Mouse (Mus musculus): ENCODE measurements around the gene Ttc7b. TPM values are rescaled to one million over a fixed set of nuclear protein-coding genes. Genes with fewer than 3 reads are reported as not detected.

The Ttc7b gene
- polyA plus RNA-seq, 1 experiment = 7.1 TPM

DNA sequence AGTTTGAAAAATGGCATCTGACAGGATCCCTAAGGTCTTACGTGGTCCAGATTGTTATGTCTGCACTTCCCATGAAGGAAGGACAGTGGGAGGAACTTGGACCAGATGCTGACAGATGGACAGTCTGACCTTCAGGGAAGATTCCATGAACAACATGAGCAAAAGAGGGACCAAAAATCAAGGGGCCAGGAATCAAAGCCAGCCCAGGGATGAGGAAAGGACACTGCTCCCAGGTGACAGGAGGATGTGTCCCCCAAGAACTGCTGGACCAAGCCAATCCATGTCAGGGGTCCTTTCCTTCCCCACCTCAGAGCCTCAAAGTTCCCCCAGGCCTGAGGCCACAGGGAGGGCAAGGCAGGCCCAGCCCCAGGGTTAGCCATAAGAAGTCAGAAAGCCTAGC is 6.0 kb downstream of the Ttc7b start:
- Histone ChIP-seq H3K27me3 (ENCODE audit: control insufficient read depth, insufficient read depth, low read length) (no peaks in the 10 kb centered on the region), H3K27ac (ENCODE audit: control insufficient read depth, insufficient read depth, low read depth, low read length) (no peak overlapping the region), H3K4me3 (ENCODE audit: control insufficient read depth, low read depth, low read length) (no peak overlapping the region), H3K36me3 (ENCODE audit: control insufficient read depth, insufficient read depth, low read length) (no peaks in the 10 kb centered on the region), H3K4me1 (ENCODE audit: control insufficient read depth, insufficient read depth, low read length) (peaks cover 14% of the 10 kb centered on the region)
- TF ChIP-seq POLR2A (IDR thresholded peaks at IDR 0.05; ENCODE audit: control insufficient read depth, low read depth, low read length) (no peak), CTCF (IDR thresholded peaks at IDR 0.05; ENCODE audit: control insufficient read depth, insufficient read depth, insufficient replicate concordance, low read depth, low read length) (no peak)

- Histone ChIP-seq H3K4me1 (ENCODE audit: control insufficient read depth, insufficient read depth, low read length) (peaks cover 12% of the 10 kb centered on the region), H3K36me3 (ENCODE audit: control insufficient read depth, insufficient read depth, low read length) (no peaks in the 10 kb centered on the region), H3K27ac (ENCODE audit: control insufficient read depth, insufficient read depth, low read depth, low read length) (no peak overlapping the region), H3K27me3 (ENCODE audit: control insufficient read depth, insufficient read depth, low read length) (no peaks in the 10 kb centered on the region), H3K4me3 (ENCODE audit: control insufficient read depth, low read depth, low read length) (no peak overlapping the region)
- TF ChIP-seq POLR2A (IDR thresholded peaks at IDR 0.05; ENCODE audit: control insufficient read depth, low read depth, low read length) = no peak
- no peak for TF ChIP-seq CTCF (IDR thresholded peaks at IDR 0.05; ENCODE audit: control insufficient read depth, insufficient read depth, insufficient replicate concordance, low read depth, low read length)
Observed at GRCm38 (mm10) chr12:100513131-100513530, 7.5 kb downstream of the Ttc7b start.

GRCm38 (mm10) chr12:100512641-100513040 is 8.0 kb downstream of the Ttc7b start:
- Histone ChIP-seq H3K4me1 (ENCODE audit: control insufficient read depth, insufficient read depth, low read length) (peaks cover 12% of the 10 kb centered on the region), H3K36me3 (ENCODE audit: control insufficient read depth, insufficient read depth, low read length) (no peaks in the 10 kb centered on the region), H3K4me3 (ENCODE audit: control insufficient read depth, low read depth, low read length) (no peak overlapping the region), H3K27ac (ENCODE audit: control insufficient read depth, insufficient read depth, low read depth, low read length) (no peak overlapping the region), H3K27me3 (ENCODE audit: control insufficient read depth, insufficient read depth, low read length) (no peaks in the 10 kb centered on the region)
- TF ChIP-seq POLR2A (IDR thresholded peaks at IDR 0.05; ENCODE audit: control insufficient read depth, low read depth, low read length) (no peak), CTCF (IDR thresholded peaks at IDR 0.05; ENCODE audit: control insufficient read depth, insufficient read depth, insufficient replicate concordance, low read depth, low read length) (no peak)

- H3K36me3 ChIP-seq (ENCODE audit: control insufficient read depth, insufficient read depth, low read length) = no peaks in the 10 kb centered on the region
- H3K27me3 ChIP-seq (ENCODE audit: control insufficient read depth, insufficient read depth, low read length) = no peaks in the 10 kb centered on the region
- H3K27ac ChIP-seq (ENCODE audit: control insufficient read depth, insufficient read depth, low read depth, low read length) = no peak overlapping the region
- peaks cover 10% of the 10 kb centered on the region for H3K4me1 ChIP-seq (ENCODE audit: control insufficient read depth, insufficient read depth, low read length)
- TF ChIP-seq POLR2A (IDR thresholded peaks at IDR 0.05; ENCODE audit: control insufficient read depth, low read depth, low read length) (no peak), CTCF (IDR thresholded peaks at IDR 0.05; ENCODE audit: control insufficient read depth, insufficient read depth, insufficient replicate concordance, low read depth, low read length) (no peak)
- H3K4me3 ChIP-seq (ENCODE audit: control insufficient read depth, low read depth, low read length) = no peak overlapping the region
Observed at GRCm38 (mm10) chr12:100509615-100510282, 10.9 kb downstream of the Ttc7b start.

DNA sequence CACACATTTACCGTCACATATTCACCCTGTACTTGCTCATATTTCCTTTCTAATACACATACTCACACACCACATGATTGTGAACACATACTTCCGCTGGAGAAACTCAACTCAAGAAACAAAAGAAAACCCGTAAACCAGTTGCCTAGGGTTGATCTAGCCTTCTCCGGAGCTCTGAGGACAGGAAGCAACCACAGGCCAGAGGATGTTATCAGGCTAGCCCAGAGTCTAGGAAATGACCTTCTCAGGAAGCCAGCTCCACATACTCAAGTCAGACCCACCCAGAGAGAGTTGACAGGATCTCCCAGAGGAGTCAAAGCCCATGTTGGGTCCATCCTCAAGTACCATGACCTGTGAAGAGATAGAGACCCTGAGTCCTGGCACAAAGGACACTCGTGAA is 12.0 kb downstream of the Ttc7b start:
- H3K4me1 ChIP-seq (ENCODE audit: control insufficient read depth, insufficient read depth, low read length) = peaks cover 10% of the 10 kb centered on the region
- no peaks in the 10 kb centered on the region for H3K27me3 ChIP-seq (ENCODE audit: control insufficient read depth, insufficient read depth, low read length)
- H3K36me3 ChIP-seq (ENCODE audit: control insufficient read depth, insufficient read depth, low read length) = no peaks in the 10 kb centered on the region
- no peak for TF ChIP-seq CTCF (IDR thresholded peaks at IDR 0.05; ENCODE audit: control insufficient read depth, insufficient read depth, insufficient replicate concordance, low read depth, low read length)
- no peak for TF ChIP-seq POLR2A (IDR thresholded peaks at IDR 0.05; ENCODE audit: control insufficient read depth, low read depth, low read length)
- no peak overlapping the region for H3K27ac ChIP-seq (ENCODE audit: control insufficient read depth, insufficient read depth, low read depth, low read length)
- H3K4me3 ChIP-seq (ENCODE audit: control insufficient read depth, low read depth, low read length) = no peak overlapping the region

- no peak overlapping the region for H3K27ac ChIP-seq (ENCODE audit: control insufficient read depth, insufficient read depth, low read depth, low read length)
- H3K27me3 ChIP-seq (ENCODE audit: control insufficient read depth, insufficient read depth, low read length) = no peaks in the 10 kb centered on the region
- H3K4me3 ChIP-seq (ENCODE audit: control insufficient read depth, low read depth, low read length) = no peak overlapping the region
- no peak for TF ChIP-seq POLR2A (IDR thresholded peaks at IDR 0.05; ENCODE audit: control insufficient read depth, low read depth, low read length)
- no peak for TF ChIP-seq CTCF (IDR thresholded peaks at IDR 0.05; ENCODE audit: control insufficient read depth, insufficient read depth, insufficient replicate concordance, low read depth, low read length)
- no peaks in the 10 kb centered on the region for H3K4me1 ChIP-seq (ENCODE audit: control insufficient read depth, insufficient read depth, low read length)
- no peaks in the 10 kb centered on the region for H3K36me3 ChIP-seq (ENCODE audit: control insufficient read depth, insufficient read depth, low read length)
Observed at GRCm38 (mm10) chr12:100505484-100505883, 15.1 kb downstream of the Ttc7b start.

DNA sequence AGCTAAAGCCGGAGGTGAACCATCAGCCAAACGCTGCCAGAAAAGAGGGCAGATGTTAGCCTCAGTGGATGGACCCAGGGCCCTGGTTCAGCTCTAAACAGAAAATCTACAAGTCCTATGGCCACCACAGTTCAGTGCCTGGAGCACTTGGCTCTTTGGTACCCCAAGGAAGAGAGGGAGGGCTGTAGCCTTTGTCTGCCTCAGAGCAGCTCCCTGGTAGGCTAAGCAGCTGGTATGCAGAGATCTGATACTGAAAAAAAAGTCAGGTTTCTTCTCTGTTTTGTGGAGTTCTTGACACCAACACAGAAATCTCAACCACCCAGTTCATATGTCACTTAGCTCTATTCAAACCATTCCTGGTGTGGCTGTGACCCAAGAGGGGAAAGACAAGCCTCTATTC is 16.0 kb downstream of the Ttc7b start:
- Histone ChIP-seq H3K27ac (ENCODE audit: control insufficient read depth, insufficient read depth, low read depth, low read length) (no peak overlapping the region), H3K4me1 (ENCODE audit: control insufficient read depth, insufficient read depth, low read length) (no peaks in the 10 kb centered on the region), H3K36me3 (ENCODE audit: control insufficient read depth, insufficient read depth, low read length) (no peaks in the 10 kb centered on the region), H3K4me3 (ENCODE audit: control insufficient read depth, low read depth, low read length) (no peak overlapping the region), H3K27me3 (ENCODE audit: control insufficient read depth, insufficient read depth, low read length) (no peaks in the 10 kb centered on the region)
- TF ChIP-seq CTCF (IDR thresholded peaks at IDR 0.05; ENCODE audit: control insufficient read depth, insufficient read depth, insufficient replicate concordance, low read depth, low read length) (no peak), POLR2A (IDR thresholded peaks at IDR 0.05; ENCODE audit: control insufficient read depth, low read depth, low read length) (no peak)
